Mouse (Mus musculus): ENCODE results near the gene Thpo. TPM values are rescaled to one million over a fixed set of nuclear protein-coding genes. Genes with fewer than 3 reads are reported as not detected.

The Thpo gene
- 0.93 and 1.4 TPM in 2 replicates for polyA plus RNA-seq (2015; fragmentation: Nextera tagmentation; extraction: Ambion mirVana)

GRCm38 (mm10) chr16:20733731-20734730 lies at the start of gene Thpo:
Gene Thpo (minus strand): TSS chr16:20734511.
- Histone ChIP-seq H3K4me1 (ENCODE audit: control insufficient read depth, insufficient read depth, low read depth, low read length) (peaks cover 12% of the 10 kb centered on the region), H3K27me3 (replicated peaks; ENCODE audit: control insufficient read depth, insufficient read depth, low read length) (peaks cover 15% of the 10 kb centered on the region), H3K36me3 (ENCODE audit: control insufficient read depth, insufficient read depth, low read length) (peaks cover 9% of the 10 kb centered on the region), H3K9ac (ENCODE audit: low read depth, low read length) (peak within 1 kb of the TSS; percentile 84), H3K9me3 (ENCODE audit: control insufficient read depth, low read length) (no peaks in the 10 kb centered on the region), H3K4me2 (ENCODE audit: low read length) (peak within 1 kb of the TSS; percentile 83), H3K27ac (ENCODE audit: low read depth, low read length) (no peak within 1 kb of the TSS; the same call in 1 of the 2 replicates), H3K4me3 (ENCODE audit: low read length) (peak within 1 kb of the TSS; percentile 80)
- ATAC-seq, result no peak
- 3% methylated on average over 45 of the region's 45 CpGs for WGBS

GRCm38 (mm10) chr16:20783891-20784290 lies 49.6 kb upstream of the Thpo start:
- no peak for ATAC-seq
- H3K27ac ChIP-seq (ENCODE audit: low read depth, low read length), result no peak overlapping the region
- no peak overlapping the region for H3K4me2 ChIP-seq (ENCODE audit: low read length)
- H3K4me1 ChIP-seq (ENCODE audit: control insufficient read depth, insufficient read depth, low read depth, low read length), result no peaks in the 10 kb centered on the region
- WGBS, result 92% methylated on average over 2 of the region's 2 CpGs
- no peaks in the 10 kb centered on the region for H3K9me3 ChIP-seq (ENCODE audit: control insufficient read depth, low read length)
- no peak overlapping the region for H3K9ac ChIP-seq (ENCODE audit: low read depth, low read length)
- no peaks in the 10 kb centered on the region for H3K36me3 ChIP-seq (ENCODE audit: control insufficient read depth, insufficient read depth, low read length)
- no peak overlapping the region for H3K4me3 ChIP-seq (ENCODE audit: low read length)
- H3K27me3 ChIP-seq (replicated peaks; ENCODE audit: control insufficient read depth, insufficient read depth, low read length), result no peaks in the 10 kb centered on the region

GRCm38 (mm10) chr16:20781101-20781630 lies 46.9 kb upstream of the Thpo start:
- H3K27me3 ChIP-seq (replicated peaks; ENCODE audit: control insufficient read depth, insufficient read depth, low read length), result no peaks in the 10 kb centered on the region
- H3K4me1 ChIP-seq (ENCODE audit: control insufficient read depth, insufficient read depth, low read depth, low read length), result no peaks in the 10 kb centered on the region
- H3K4me2 ChIP-seq (ENCODE audit: low read length), result no peak overlapping the region
- no peak overlapping the region for H3K27ac ChIP-seq (ENCODE audit: low read depth, low read length)
- H3K36me3 ChIP-seq (ENCODE audit: control insufficient read depth, insufficient read depth, low read length), result no peaks in the 10 kb centered on the region
- H3K9ac ChIP-seq (ENCODE audit: low read depth, low read length), result no peak overlapping the region
- ATAC-seq, result no peak
- WGBS, result 73% methylated on average over 4 of the region's 4 CpGs
- no peak overlapping the region for H3K4me3 ChIP-seq (ENCODE audit: low read length)
- H3K9me3 ChIP-seq (ENCODE audit: control insufficient read depth, low read length), result no peaks in the 10 kb centered on the region

GRCm38 (mm10) chr16:20779846-20780245 lies 45.5 kb upstream of the Thpo start:
- no peak for ATAC-seq
- Histone ChIP-seq H3K27ac (ENCODE audit: low read depth, low read length) (no peak overlapping the region), H3K9me3 (ENCODE audit: control insufficient read depth, low read length) (no peaks in the 10 kb centered on the region), H3K27me3 (replicated peaks; ENCODE audit: control insufficient read depth, insufficient read depth, low read length) (no peaks in the 10 kb centered on the region), H3K4me2 (ENCODE audit: low read length) (no peak overlapping the region), H3K4me1 (ENCODE audit: control insufficient read depth, insufficient read depth, low read depth, low read length) (no peaks in the 10 kb centered on the region), H3K36me3 (ENCODE audit: control insufficient read depth, insufficient read depth, low read length) (no peaks in the 10 kb centered on the region), H3K9ac (ENCODE audit: low read depth, low read length) (no peak overlapping the region), H3K4me3 (ENCODE audit: low read length) (no peak overlapping the region)
- WGBS, result 79% methylated on average over 3 of the region's 3 CpGs

- Histone ChIP-seq H3K4me3 (ENCODE audit: low read length) (no peak overlapping the region), H3K27me3 (replicated peaks; ENCODE audit: control insufficient read depth, insufficient read depth, low read length) (no peaks in the 10 kb centered on the region), H3K9ac (ENCODE audit: low read depth, low read length) (no peak overlapping the region), H3K27ac (ENCODE audit: low read depth, low read length) (no peak overlapping the region), H3K9me3 (ENCODE audit: control insufficient read depth, low read length) (no peaks in the 10 kb centered on the region), H3K4me1 (ENCODE audit: control insufficient read depth, insufficient read depth, low read depth, low read length) (no peaks in the 10 kb centered on the region), H3K4me2 (ENCODE audit: low read length) (no peak overlapping the region), H3K36me3 (ENCODE audit: control insufficient read depth, insufficient read depth, low read length) (no peaks in the 10 kb centered on the region)
- WGBS, result 83% methylated on average over 5 of the region's 5 CpGs
- no peak for ATAC-seq
Observed at GRCm38 (mm10) chr16:20775021-20775420, 40.7 kb upstream of the Thpo start.

GRCm38 (mm10) chr16:20765244-20765643 lies 30.9 kb upstream of the Thpo start:
- no peak overlapping the region for H3K9ac ChIP-seq (ENCODE audit: low read depth, low read length)
- no peaks in the 10 kb centered on the region for H3K9me3 ChIP-seq (ENCODE audit: control insufficient read depth, low read length)
- no peak overlapping the region for H3K27ac ChIP-seq (ENCODE audit: low read depth, low read length)
- 49% methylated on average over 9 of the region's 9 CpGs for WGBS
- H3K27me3 ChIP-seq (replicated peaks; ENCODE audit: control insufficient read depth, insufficient read depth, low read length), result no peaks in the 10 kb centered on the region
- ATAC-seq, result no peak
- no peaks in the 10 kb centered on the region for H3K36me3 ChIP-seq (ENCODE audit: control insufficient read depth, insufficient read depth, low read length)
- no peak overlapping the region for H3K4me2 ChIP-seq (ENCODE audit: low read length)
- H3K4me1 ChIP-seq (ENCODE audit: control insufficient read depth, insufficient read depth, low read depth, low read length), result no peaks in the 10 kb centered on the region
- no peak overlapping the region for H3K4me3 ChIP-seq (ENCODE audit: low read length)

GRCm38 (mm10) chr16:20761681-20762080 lies 27.4 kb upstream of the Thpo start:
- H3K4me3 ChIP-seq (ENCODE audit: low read length), result no peak overlapping the region
- no peak for ATAC-seq
- no peaks in the 10 kb centered on the region for H3K4me1 ChIP-seq (ENCODE audit: control insufficient read depth, insufficient read depth, low read depth, low read length)
- no peak overlapping the region for H3K4me2 ChIP-seq (ENCODE audit: low read length)
- no peaks in the 10 kb centered on the region for H3K9me3 ChIP-seq (ENCODE audit: control insufficient read depth, low read length)
- no peak overlapping the region for H3K27ac ChIP-seq (ENCODE audit: low read depth, low read length)
- H3K36me3 ChIP-seq (ENCODE audit: control insufficient read depth, insufficient read depth, low read length), result no peaks in the 10 kb centered on the region
- 19% methylated on average over 3 of the region's 3 CpGs for WGBS
- no peaks in the 10 kb centered on the region for H3K27me3 ChIP-seq (replicated peaks; ENCODE audit: control insufficient read depth, insufficient read depth, low read length)
- H3K9ac ChIP-seq (ENCODE audit: low read depth, low read length), result no peak overlapping the region

GRCm38 (mm10) chr16:20757385-20757784 lies 23.1 kb upstream of the Thpo start:
- no peak overlapping the region for H3K9ac ChIP-seq (ENCODE audit: low read depth, low read length)
- no peak overlapping the region for H3K4me3 ChIP-seq (ENCODE audit: low read length)
- H3K27ac ChIP-seq (ENCODE audit: low read depth, low read length), result no peak overlapping the region
- no peak for ATAC-seq
- no peaks in the 10 kb centered on the region for H3K9me3 ChIP-seq (ENCODE audit: control insufficient read depth, low read length)
- WGBS, result 70% methylated on average over 1 of the region's 1 CpGs
- H3K36me3 ChIP-seq (ENCODE audit: control insufficient read depth, insufficient read depth, low read length), result no peaks in the 10 kb centered on the region
- no peak overlapping the region for H3K4me2 ChIP-seq (ENCODE audit: low read length)
- H3K4me1 ChIP-seq (ENCODE audit: control insufficient read depth, insufficient read depth, low read depth, low read length), result no peaks in the 10 kb centered on the region
- no peaks in the 10 kb centered on the region for H3K27me3 ChIP-seq (replicated peaks; ENCODE audit: control insufficient read depth, insufficient read depth, low read length)

- Histone ChIP-seq H3K36me3 (ENCODE audit: control insufficient read depth, insufficient read depth, low read length) (no peaks in the 10 kb centered on the region), H3K4me3 (ENCODE audit: low read length) (no peak overlapping the region), H3K27me3 (replicated peaks; ENCODE audit: control insufficient read depth, insufficient read depth, low read length) (no peaks in the 10 kb centered on the region), H3K9me3 (ENCODE audit: control insufficient read depth, low read length) (no peaks in the 10 kb centered on the region), H3K4me1 (ENCODE audit: control insufficient read depth, insufficient read depth, low read depth, low read length) (no peaks in the 10 kb centered on the region), H3K4me2 (ENCODE audit: low read length) (no peak overlapping the region), H3K27ac (ENCODE audit: low read depth, low read length) (no peak overlapping the region), H3K9ac (ENCODE audit: low read depth, low read length) (no peak overlapping the region)
- no peak for ATAC-seq
- 94% methylated on average over 5 of the region's 5 CpGs for WGBS
Observed at GRCm38 (mm10) chr16:20756052-20756451, 21.7 kb upstream of the Thpo start.

Measured in hindbrain, embryonic 16.5 days (tissue).